Mouse (Mus musculus) midbrain, postnatal 0 days (tissue): Measurements from ENCODE around the gene D1Ertd622e. TPM values are rescaled to one million over a fixed set of nuclear protein-coding genes. Genes with fewer than 3 reads are reported as not detected.

ENCODE experiments used
- ATAC-seq: fragments of 200-750 bp; cut with Nextera tagmentation; 2 replicates; pipeline ENCODE4 v1.8.0; 2017; ENCODE audit warnings: moderate number of reproducible peaks, mild to moderate bottlenecking, moderate TSS enrichment, moderate library complexity; ENCODE audit not compliant: low FRiP score
- DNase-seq: peaks from one replicate; pipeline ENCODE4 v3.0.0-alpha.2; 2015; ENCODE audit warnings: low spot score
- H3K27ac ChIP-seq: fragments of 300-500 bp; sonication (generic); 2 replicates; pipeline ENCODE4 v1.5.1; 2014; ENCODE audit warnings: low read depth, mild to moderate bottlenecking, low read length, mixed read lengths
- H3K27me3 ChIP-seq: fragments of 300-500 bp; sonication (generic); 2 replicates; pipeline ENCODE4 v1.6.1; 2014; ENCODE audit warnings: low read length, control low read depth, mixed read lengths; ENCODE audit not compliant: insufficient read depth
- H3K36me3 ChIP-seq: fragments of 300-500 bp; sonication (generic); 2 replicates; pipeline ENCODE4 v1.6.1; 2014; ENCODE audit warnings: low read length, control low read depth, mixed read lengths; ENCODE audit not compliant: insufficient read depth
- H3K4me1 ChIP-seq: fragments of 300-500 bp; sonication (generic); 2 replicates; pipeline ENCODE4 v1.6.1; 2014; ENCODE audit warnings: mild to moderate bottlenecking, control low read depth, antibody characterized with exemption, low read length, mixed read lengths; ENCODE audit not compliant: insufficient read depth
- H3K4me2 ChIP-seq: fragments of 300-500 bp; sonication (generic); 2 replicates; pipeline ENCODE4 v1.6.1; 2014; ENCODE audit warnings: low read depth, mild to moderate bottlenecking, low read length, mixed read lengths; ENCODE audit not compliant: poor library complexity, severe bottlenecking
- H3K4me3 ChIP-seq: fragments of 300-500 bp; sonication (generic); 2 replicates; pipeline ENCODE4 v1.5.1; 2014; ENCODE audit warnings: low read depth, mild to moderate bottlenecking, low read length, moderate library complexity
- H3K9ac ChIP-seq: fragments of 300-500 bp; sonication (generic); replicated peaks from 2 replicates; pipeline ENCODE4 v1.6.1; 2014; ENCODE audit warnings: mild to moderate bottlenecking, low read length, moderate library complexity, mixed read lengths; ENCODE audit not compliant: poor library complexity, severe bottlenecking
- H3K9me3 ChIP-seq: fragments of 300-500 bp; sonication (generic); 2 replicates; pipeline ENCODE4 v1.6.1; 2016; ENCODE audit warnings: low read length, control low read depth
- CTCF ChIP-seq: IDR thresholded peaks from 2 replicates; pipeline ENCODE4 v1.5.1; 2016; ENCODE audit warnings: antibody characterized with exemption, mild to moderate bottlenecking
- WGBS: fragments of 180-500 bp; shearing (Covaris S2); extraction: QIAGEN DNeasy Blood & Tissue Kit; methylation state at CpG from one replicate; pipeline ENCODE4 v1.1.7; 2014; 5-methylcytosine and 5-hydroxymethylcytosine counted together
- polyA plus RNA-seq: library from polyadenylated mRNA; unstranded; fragments of >200 nt; fragmentation: Nextera tagmentation; extraction: Ambion mirVana; gene quantifications from 2 replicates; pipeline ENCODE4 v1.2.1, GENCODE M21; 2015
- total RNA-seq: library from RNA; depleted of rRNA; stranded (reverse); fragments of >200 nt; gene quantifications from 2 replicates; pipeline ENCODE4 v1.2.3, GENCODE M21; 2014

Gene D1Ertd622e
- total and polyA plus RNA-seq, 2 experiments from 2014 or later: 32.9 to 57.0 TPM

GRCm38 (mm10) chr1:97580270-97580669 is 81.6 kb downstream of the D1Ertd622e start:
- H3K9me3 ChIP-seq: no peaks in the 10 kb centered on the region
- no peak for TF ChIP-seq CTCF
- H3K4me2 ChIP-seq: no peak overlapping the region
- H3K27ac ChIP-seq: no peak overlapping the region
- no peaks in the 10 kb centered on the region for H3K27me3 ChIP-seq
- no peak overlapping the region for H3K4me3 ChIP-seq
- 77% methylated on average over 3 of the region's 3 CpGs for WGBS
- H3K9ac ChIP-seq: no peak overlapping the region
- no peaks in the 10 kb centered on the region for H3K4me1 ChIP-seq
- ATAC-seq (no peak), DNase-seq (no peak)
- H3K36me3 ChIP-seq: no peaks in the 10 kb centered on the region

GRCm38 (mm10) chr1:97578025-97578417 is 83.9 kb downstream of the D1Ertd622e start:
- Histone ChIP-seq H3K36me3 (no peaks in the 10 kb centered on the region), H3K27me3 (no peaks in the 10 kb centered on the region), H3K4me3 (no peak overlapping the region), H3K9me3 (no peaks in the 10 kb centered on the region), H3K4me1 (no peaks in the 10 kb centered on the region), H3K4me2 (no peak overlapping the region), H3K27ac (no peak overlapping the region), H3K9ac (no peak overlapping the region)
- ATAC-seq: no peak
- TF ChIP-seq CTCF: no peak
- no peak for DNase-seq
- WGBS: 95% methylated on average over 3 of the region's 3 CpGs

GRCm38 (mm10) chr1:97577062-97578024 is 84.5 kb downstream of the D1Ertd622e start:
- DNase-seq (no peak), ATAC-seq (no peak)
- no peak overlapping the region for H3K27ac ChIP-seq
- no peaks in the 10 kb centered on the region for H3K36me3 ChIP-seq
- no peak overlapping the region for H3K4me2 ChIP-seq
- no peaks in the 10 kb centered on the region for H3K4me1 ChIP-seq
- H3K9me3 ChIP-seq: no peaks in the 10 kb centered on the region
- no peak overlapping the region for H3K4me3 ChIP-seq
- H3K9ac ChIP-seq: no peak overlapping the region
- TF ChIP-seq CTCF: no peak
- WGBS: 91% methylated on average over 2 of the region's 2 CpGs
- H3K27me3 ChIP-seq: no peaks in the 10 kb centered on the region

- Histone ChIP-seq H3K36me3 (no peaks in the 10 kb centered on the region), H3K4me1 (no peaks in the 10 kb centered on the region), H3K4me3 (no peak overlapping the region), H3K9me3 (no peaks in the 10 kb centered on the region), H3K4me2 (no peak overlapping the region), H3K27me3 (no peaks in the 10 kb centered on the region), H3K27ac (no peak overlapping the region), H3K9ac (no peak overlapping the region)
- DNase-seq (no peak), ATAC-seq (no peak)
- WGBS: 95% methylated on average over 3 of the region's 3 CpGs
- TF ChIP-seq CTCF: no peak
Observed at GRCm38 (mm10) chr1:97576576-97576975, 85.3 kb downstream of the D1Ertd622e start.

GRCm38 (mm10) chr1:97570814-97571213 is 91.1 kb downstream of the D1Ertd622e start:
- Histone ChIP-seq H3K36me3 (no peaks in the 10 kb centered on the region), H3K9me3 (no peaks in the 10 kb centered on the region), H3K4me3 (no peak overlapping the region), H3K4me1 (no peaks in the 10 kb centered on the region), H3K27me3 (no peaks in the 10 kb centered on the region), H3K9ac (no peak overlapping the region), H3K27ac (no peak overlapping the region), H3K4me2 (0 out of 2 replicates have a peak overlapping the region, but pooled peaks have one; percentile 4)
- no peak for TF ChIP-seq CTCF
- ATAC-seq: peak; percentile 44; the same call in 1 of the 2 replicates
- 28% methylated on average over 9 of the region's 9 CpGs for WGBS
- peak; percentile 21 for DNase-seq

- no peaks in the 10 kb centered on the region for H3K4me1 ChIP-seq
- no peak overlapping the region for H3K4me3 ChIP-seq
- no peaks in the 10 kb centered on the region for H3K36me3 ChIP-seq
- 55% methylated on average over 4 of the region's 4 CpGs for WGBS
- no peak for TF ChIP-seq CTCF
- H3K27ac ChIP-seq: no peak overlapping the region
- H3K27me3 ChIP-seq: no peaks in the 10 kb centered on the region
- no peak overlapping the region for H3K4me2 ChIP-seq
- DNase-seq (no peak), ATAC-seq (0 out of 2 replicates have a peak, but pooled peaks have one; percentile 41)
- H3K9ac ChIP-seq: no peak overlapping the region
- H3K9me3 ChIP-seq: no peaks in the 10 kb centered on the region
Observed at GRCm38 (mm10) chr1:97567956-97568355, 93.9 kb downstream of the D1Ertd622e start.
